In the genomic region with DNA sequence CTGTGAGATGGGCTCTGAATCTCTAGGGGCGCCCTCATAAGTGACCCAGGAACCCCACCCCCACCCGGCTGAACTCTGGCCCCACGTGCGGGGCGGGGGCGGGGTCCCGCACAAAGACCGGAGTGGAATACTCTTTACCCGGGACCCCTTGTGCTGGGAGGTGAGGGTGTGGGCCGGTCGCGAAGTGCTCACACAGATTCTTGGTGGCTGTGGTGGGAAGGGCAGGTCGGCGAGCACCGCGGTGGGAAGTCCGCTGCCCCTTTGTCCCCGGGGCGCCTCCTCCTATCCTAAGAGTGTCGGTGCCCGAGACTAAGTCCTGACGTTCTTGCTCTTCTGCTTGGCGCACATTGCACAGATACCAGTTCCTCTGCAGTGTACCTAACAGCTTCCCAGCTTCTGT, we compare ENCODE assay signal across 7 mouse cellular contexts. TPM values are rescaled to one million over a fixed set of nuclear protein-coding genes. Genes with fewer than 3 reads are reported as not detected.
DNase-seq lines count a peak whose midpoint lies in the region; ATAC-seq and TF ChIP-seq lines count a peak whose summit lies in the region.

No protein-coding gene starts in this region.

- H3K4me2 ChIP-seq in lung, embryonic 14.5 days = peak overlapping the region; percentile 65
- H3K4me2 ChIP-seq in embryonic facial prominence, embryonic 15.5 days (replicated peaks) = peak overlapping the region; percentile 61
- H3K4me2 ChIP-seq in limb, embryonic 11.5 days (ENCODE audit: low read depth, severe bottlenecking) = peak overlapping the region; percentile 93

- ATAC-seq in lung, embryonic 14.5 days (ENCODE audit: insufficient read depth) = peak; percentile 18
- peak; percentile 3; the same call in 1 of the 2 replicates for ATAC-seq in embryonic facial prominence, embryonic 15.5 days (ENCODE audit: insufficient number of reproducible peaks, low FRiP score, low TSS enrichment, low read depth)
- peak; percentile 63; the same call in 1 of the 2 replicates for ATAC-seq in limb, embryonic 11.5 days (ENCODE audit: insufficient number of reproducible peaks, low FRiP score, low TSS enrichment, low read depth)

- no peaks in the 10 kb centered on the region for H3K27me3 ChIP-seq in lung, embryonic 14.5 days (ENCODE audit: insufficient read depth, low read length)
- H3K27me3 ChIP-seq in embryonic facial prominence, embryonic 15.5 days = no peaks in the 10 kb centered on the region
- H3K27me3 ChIP-seq in limb, embryonic 11.5 days (ENCODE audit: control insufficient read depth, insufficient read depth, low read length) = no peaks in the 10 kb centered on the region

- H3K9me3 ChIP-seq in lung, embryonic 14.5 days (ENCODE audit: low read depth, low read length) = no peaks in the 10 kb centered on the region
- H3K9me3 ChIP-seq in embryonic facial prominence, embryonic 15.5 days (replicated peaks) = no peaks in the 10 kb centered on the region
- no peaks in the 10 kb centered on the region for H3K9me3 ChIP-seq in limb, embryonic 11.5 days (ENCODE audit: control insufficient read depth, low read length)

- H3K36me3 ChIP-seq in lung, embryonic 14.5 days (ENCODE audit: insufficient read depth) = peaks cover 52% of the 10 kb centered on the region
- H3K36me3 ChIP-seq in embryonic facial prominence, embryonic 15.5 days = peaks cover 46% of the 10 kb centered on the region
- H3K36me3 ChIP-seq in limb, embryonic 11.5 days (ENCODE audit: control insufficient read depth, insufficient read depth, low read length) = peaks cover 23% of the 10 kb centered on the region; the same call in 1 of the 2 replicates

- peak overlapping the region; percentile 92 for H3K27ac ChIP-seq in lung, embryonic 14.5 days (ENCODE audit: low read depth)
- H3K27ac ChIP-seq in embryonic facial prominence, embryonic 15.5 days (replicated peaks) = peak overlapping the region; percentile 92
- peak overlapping the region; percentile 73 for H3K27ac ChIP-seq in limb, embryonic 11.5 days (replicated peaks; ENCODE audit: low read depth, low read length)
- H3K27ac ChIP-seq in olfactory bulb, adult 2 months (ENCODE audit: insufficient read depth, low read depth, low read length) = peak overlapping the region; percentile 59; the same call in 1 of the 2 replicates

- H3K9ac ChIP-seq in lung, embryonic 14.5 days = peak overlapping the region; percentile 89
- H3K9ac ChIP-seq in embryonic facial prominence, embryonic 15.5 days = peak overlapping the region; percentile 70
- H3K9ac ChIP-seq in limb, embryonic 11.5 days (ENCODE audit: low read length) = peak overlapping the region; percentile 89

- TF ChIP-seq POLR2A in olfactory bulb, adult 2 months (IDR thresholded peaks at IDR 0.05; ENCODE audit: insufficient read depth, low read depth, low read length) = no peak

- peaks cover 21% of the 10 kb centered on the region for H3K4me1 ChIP-seq in lung, embryonic 14.5 days (ENCODE audit: insufficient read depth)
- peaks cover 54% of the 10 kb centered on the region for H3K4me1 ChIP-seq in embryonic facial prominence, embryonic 15.5 days
- peaks cover 23% of the 10 kb centered on the region for H3K4me1 ChIP-seq in limb, embryonic 11.5 days (ENCODE audit: control insufficient read depth, insufficient read depth, low read length)
- peaks cover 33% of the 10 kb centered on the region for H3K4me1 ChIP-seq in olfactory bulb, adult 2 months (ENCODE audit: control insufficient read depth, insufficient read depth, low read length)

- TF ChIP-seq CTCF in lung, embryonic 14.5 days (IDR thresholded peaks at IDR 0.05; ENCODE audit: low read depth) = no peak
- no peak for TF ChIP-seq CTCF in olfactory bulb, adult 2 months (IDR thresholded peaks at IDR 0.05; ENCODE audit: insufficient read depth, low read depth, low read length)

- DNase-seq in lung, embryonic 14.5 days = peak; percentile 55
- DNase-seq in lung, postnatal 10 days = no peak
- no peak for DNase-seq in limb, embryonic 11.5 days (ENCODE audit: low spot score)
- no peak for DNase-seq in urinary bladder, postnatal 14 days (ENCODE audit: low spot score)
- no peak for DNase-seq in right cerebral cortex, postnatal 4 days

- peak overlapping the region; percentile 84 for H3K4me3 ChIP-seq in lung, embryonic 14.5 days (ENCODE audit: low read depth, low read length)
- H3K4me3 ChIP-seq in embryonic facial prominence, embryonic 15.5 days (replicated peaks) = peak overlapping the region; percentile 88
- H3K4me3 ChIP-seq in limb, embryonic 11.5 days (ENCODE audit: low read depth, low read length) = peak overlapping the region; percentile 84
- H3K4me3 ChIP-seq in olfactory bulb, adult 2 months (ENCODE audit: insufficient read depth, low read depth, low read length) = peak overlapping the region; percentile 84

- under 1% methylated on average over 23 of the region's 23 CpGs for WGBS in lung, embryonic 14.5 days
- under 1% methylated on average over 23 of the region's 23 CpGs for WGBS in embryonic facial prominence, embryonic 15.5 days
- 1% methylated on average over 19 of the region's 23 CpGs for WGBS in limb, embryonic 11.5 days
- under 1% methylated on average over 23 of the region's 23 CpGs for WGBS in olfactory bulb, adult 2 months

RNA-seq across cellular contexts. Expression of a gene that starts 1.5 kb away (rescaled TPM):
- 126 and 129 TPM in 2 replicates for polyA plus RNA-seq in lung, embryonic 14.5 days (2014; fragmentation: Nextera tagmentation; extraction: Ambion mirVana)
- polyA plus RNA-seq in embryonic facial prominence, embryonic 15.5 days (2015; fragmentation: Nextera tagmentation; extraction: Ambion mirVana) = 97.5 and 98.4 TPM in 2 replicates
- 143 and 155 TPM in 2 replicates for polyA plus RNA-seq in limb, embryonic 11.5 days (2014; fragmentation: Nextera tagmentation; extraction: Ambion mirVana)
- polyA plus RNA-seq in olfactory bulb, adult 2 months (2012; ENCODE audit: insufficient read depth, insufficient read length, low replicate concordance, missing spikeins) = not detected in 2 replicates

RNA-seq across cellular contexts. Expression of a gene that starts 6.2 kb away (rescaled TPM):
- 38.2 and 39.0 TPM in 2 replicates for polyA plus RNA-seq in lung, embryonic 14.5 days (2014; fragmentation: Nextera tagmentation; extraction: Ambion mirVana)
- polyA plus RNA-seq in embryonic facial prominence, embryonic 15.5 days (2015; fragmentation: Nextera tagmentation; extraction: Ambion mirVana) = 42.9 and 43.6 TPM in 2 replicates
- polyA plus RNA-seq in limb, embryonic 11.5 days (2014; fragmentation: Nextera tagmentation; extraction: Ambion mirVana) = 57.3 and 60.2 TPM in 2 replicates
- not detected in 2 replicates for polyA plus RNA-seq in olfactory bulb, adult 2 months (2012; ENCODE audit: insufficient read depth, insufficient read length, low replicate concordance, missing spikeins)

RNA-seq across cellular contexts. Expression of a gene that starts 7.5 kb away (rescaled TPM):
- 5.2 and 5.9 TPM in 2 replicates for polyA plus RNA-seq in lung, embryonic 14.5 days (2014; fragmentation: Nextera tagmentation; extraction: Ambion mirVana)
- 14.5 and 15.7 TPM in 2 replicates for polyA plus RNA-seq in embryonic facial prominence, embryonic 15.5 days (2015; fragmentation: Nextera tagmentation; extraction: Ambion mirVana)
- 8.0 and 8.4 TPM in 2 replicates for polyA plus RNA-seq in limb, embryonic 11.5 days (2014; fragmentation: Nextera tagmentation; extraction: Ambion mirVana)
- polyA plus RNA-seq in olfactory bulb, adult 2 months (2012; ENCODE audit: insufficient read depth, insufficient read length, low replicate concordance, missing spikeins) = not detected in 2 replicates

RNA-seq across cellular contexts. Expression of a gene that starts 9.4 kb away (rescaled TPM):
- polyA plus RNA-seq in lung, embryonic 14.5 days (2014; fragmentation: Nextera tagmentation; extraction: Ambion mirVana) = 14.7 and 17.2 TPM in 2 replicates
- 21.5 and 22.8 TPM in 2 replicates for polyA plus RNA-seq in embryonic facial prominence, embryonic 15.5 days (2015; fragmentation: Nextera tagmentation; extraction: Ambion mirVana)
- polyA plus RNA-seq in limb, embryonic 11.5 days (2014; fragmentation: Nextera tagmentation; extraction: Ambion mirVana) = 14.3 and 16.7 TPM in 2 replicates
- polyA plus RNA-seq in olfactory bulb, adult 2 months (2012; ENCODE audit: insufficient read depth, insufficient read length, low replicate concordance, missing spikeins) = not detected in 2 replicates

RNA-seq across cellular contexts. Expression of a gene that starts 11.3 kb away (rescaled TPM):
- 0.73 and 1.4 TPM in 2 replicates for polyA plus RNA-seq in lung, embryonic 14.5 days (2014; fragmentation: Nextera tagmentation; extraction: Ambion mirVana)
- polyA plus RNA-seq in embryonic facial prominence, embryonic 15.5 days (2015; fragmentation: Nextera tagmentation; extraction: Ambion mirVana) = 2.0 TPM in 2 replicates
- 0.54 and 0.57 TPM in 2 replicates for polyA plus RNA-seq in limb, embryonic 11.5 days (2014; fragmentation: Nextera tagmentation; extraction: Ambion mirVana)
- polyA plus RNA-seq in olfactory bulb, adult 2 months (2012; ENCODE audit: insufficient read depth, insufficient read length, low replicate concordance, missing spikeins) = not detected in 2 replicates

Comparison
In these comparisons a context has a peak if more than half of its experiments do, and no peak if none do; other contexts are left out.
1. ATAC-seq: peak in every context shown above with its lines; median percentile 63 in limb, embryonic 11.5 days; 18 in lung, embryonic 14.5 days; 3 in embryonic facial prominence, embryonic 15.5 days.